Mouse (Mus musculus) lung, postnatal 4 days (tissue): Measurements from ENCODE around the gene Defa26.
"Not testable (repeated sequence)": the region's sequence is repeated elsewhere in the genome, so short reads cannot be mapped to it uniquely, and the experiment has no call there.

Source experiments
- DNase-seq, 2 experiments: peaks; one replicate each; pipeline ENCODE4 v3.0.0; 2021

Gene Defa26

DNA sequence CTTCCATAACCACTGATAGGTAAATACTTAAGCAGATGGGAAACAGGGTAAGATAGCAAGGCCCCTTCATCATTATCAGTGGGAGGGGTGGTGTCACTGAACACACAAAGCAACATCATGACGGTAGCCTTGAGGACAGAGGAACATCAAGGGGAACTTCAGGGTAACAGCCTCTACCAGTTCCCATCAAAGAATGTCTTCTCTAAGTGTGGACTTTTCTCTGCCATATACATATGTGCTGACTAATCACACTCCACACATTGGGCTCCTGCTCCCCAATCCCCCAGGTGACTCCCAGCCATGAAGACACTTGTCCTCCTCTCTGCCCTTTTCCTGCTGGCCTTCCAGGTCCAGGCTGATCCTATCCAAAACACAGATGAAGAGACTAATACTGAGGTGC is at the start of gene Defa26:
TSS of gene Defa26 (plus strand) at position 301 of the 400 bp plus-strand sequence.
- not testable (repeated sequence) for DNase-seq

DNA sequence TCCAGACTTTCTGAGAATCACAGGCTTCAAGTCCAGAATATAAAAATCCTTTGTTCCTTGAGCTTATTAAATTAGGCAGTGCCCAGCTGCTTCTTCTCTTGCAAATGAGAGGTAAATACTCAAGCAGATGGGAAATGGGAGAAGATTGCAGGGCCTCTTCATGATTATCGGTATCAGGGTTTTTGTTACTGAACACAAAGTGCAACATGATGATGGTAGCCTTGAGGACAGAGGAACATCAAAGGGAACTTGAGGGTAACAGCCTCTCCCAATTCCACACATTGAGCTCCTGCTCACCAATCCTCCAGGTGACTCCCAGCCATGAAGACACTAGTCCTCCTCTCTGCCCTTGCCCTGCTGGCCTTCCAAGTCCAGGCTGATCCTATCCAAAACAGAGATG is 35.3 kb upstream of the Defa26 start, which contains the start of gene Defa28:
TSS of gene Defa28 (plus strand) at position 301 of the 400 bp plus-strand sequence.
- not testable (repeated sequence) for DNase-seq

DNA sequence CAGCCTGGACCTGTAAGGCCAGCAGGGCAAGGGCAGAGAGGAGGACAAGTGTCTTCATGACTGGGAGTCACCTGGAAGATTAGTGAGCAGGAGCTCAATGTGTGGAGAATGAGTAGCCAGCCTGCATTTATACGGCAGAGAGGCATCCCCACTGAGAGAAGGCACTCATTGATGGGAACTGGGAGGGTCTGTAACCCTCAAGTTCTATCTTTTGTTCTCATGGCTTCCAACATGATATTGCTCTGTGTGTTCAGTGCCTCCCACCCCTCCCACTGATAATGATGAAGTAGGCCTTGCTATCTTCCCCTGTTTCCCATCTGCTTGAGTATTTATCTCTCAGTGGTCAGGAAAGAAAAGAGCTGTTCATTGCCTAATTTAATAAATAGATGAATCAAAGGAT is 23.6 kb upstream of the Defa26 start, which contains the start of gene Gm7861:
TSS of gene Gm7861 (minus strand) at position 101 of the 400 bp plus-strand sequence.
- DNase-seq: not testable (repeated sequence)

DNA sequence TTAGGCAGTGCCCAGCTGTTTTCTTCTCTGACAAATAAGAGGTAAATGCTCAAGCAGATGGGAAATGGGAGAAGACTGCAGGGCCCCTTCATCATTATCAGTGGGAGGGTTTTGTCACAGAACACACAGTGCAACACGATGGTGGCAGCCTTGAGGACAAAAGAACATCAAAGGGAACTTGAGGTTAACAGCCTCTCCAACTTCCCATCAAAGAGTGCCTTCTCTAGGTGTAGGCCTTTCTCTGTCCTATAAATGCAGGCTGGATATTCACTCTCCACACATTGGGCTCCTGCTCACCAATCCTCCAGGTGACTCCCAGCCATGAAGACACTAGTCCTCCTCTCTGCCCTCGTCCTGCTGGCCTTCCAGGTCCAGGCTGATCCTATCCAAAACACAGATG is 37.5 kb downstream of the Defa26 start, which contains the start of gene Defa17:
TSS of gene Defa17 (plus strand) at position 301 of the 400 bp plus-strand sequence.
- not testable (repeated sequence) for DNase-seq

DNA sequence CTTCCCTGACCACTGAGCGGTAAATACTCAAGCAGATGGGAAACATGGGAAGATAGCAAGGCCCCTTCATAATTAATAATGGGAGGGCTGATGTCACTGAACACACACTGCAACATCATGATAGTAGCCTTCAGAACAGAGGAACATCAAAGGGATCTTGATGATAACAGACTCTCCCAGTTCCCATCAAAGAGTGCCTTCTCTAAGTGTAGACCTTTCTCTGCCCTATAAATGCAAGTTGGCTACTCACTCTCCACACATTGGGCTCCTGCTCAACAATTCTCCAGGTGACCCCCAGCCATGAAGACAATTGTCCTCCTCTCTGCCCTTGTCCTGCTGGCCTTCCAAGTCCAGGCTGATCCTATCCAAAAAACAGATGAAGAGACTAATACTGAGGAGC is 47.5 kb downstream of the Defa26 start, which contains the start of gene Defa34:
TSS of gene Defa34 (plus strand) at position 301 of the 400 bp plus-strand sequence.
- not testable (repeated sequence) for DNase-seq
